Mouse (Mus musculus): ENCODE measurements at regions not wholly inside any gene's neighbourhood (a gene's known extent, or its start where the extent isn't known, plus 50 kb on each side); places are given as distances from the start of the nearest gene placed in this dataset.

GRCm38 (mm10) chr2:117988396-117989173 lies 123.1 kb upstream of the Thbs1 start:
- TF ChIP-seq POLR2A (IDR thresholded peaks at IDR 0.05; ENCODE audit: low read depth, low read length) (no peak), CTCF (IDR thresholded peaks at IDR 0.05; ENCODE audit: extremely low read depth, insufficient read depth, insufficient read length, insufficient replicate concordance) (no peak)

Data from spleen, adult 2 months (tissue).